Comparison of ENCODE assay signal across 8 mouse cellular contexts in genomic region chr8:120489771-120490281, GRCm38 (mm10).
DNase-seq lines count a peak whose midpoint lies in the region; ATAC-seq lines count a peak whose summit lies in the region.

No protein-coding gene starts in this region.

- peak overlapping the region; percentile 97 for H3K4me2 ChIP-seq in intestine, embryonic 16.5 days (ENCODE audit: low read depth, low read length)

- no peak for ATAC-seq in megakaryocyte, adult 5-6 weeks (ENCODE audit: poor library complexity, severe bottlenecking)
- peak; percentile 9 for ATAC-seq in intestine, embryonic 16.5 days
- no peak for ATAC-seq in erythroid progenitor cell, adult 5-6 weeks (replicated peaks; ENCODE audit: low FRiP score, poor library complexity, severe bottlenecking)

- WGBS in embryonic facial prominence, embryonic 10.5 days, result 3% methylated on average over 15 of the region's 15 CpGs
- 26% methylated on average over 15 of the region's 15 CpGs for WGBS in intestine, embryonic 16.5 days
- 1% methylated on average over 13 of the region's 15 CpGs for WGBS in macrophage (ENCODE audit: missing documents)

- H3K27ac ChIP-seq in embryonic facial prominence, embryonic 10.5 days (replicated peaks), result peak overlapping the region; percentile 94
- H3K27ac ChIP-seq in intestine, embryonic 16.5 days (ENCODE audit: low read length), result peak overlapping the region; percentile 86
- peak overlapping the region; percentile 31 for H3K27ac ChIP-seq in macrophage

- peak overlapping the region; percentile 87 for H3K9ac ChIP-seq in intestine, embryonic 16.5 days (ENCODE audit: low read depth, low read length)

- H3K4me3 ChIP-seq in megakaryocyte, embryonic 14.5 days (replicated peaks), result peak overlapping the region; percentile 100
- H3K4me3 ChIP-seq in embryonic facial prominence, embryonic 10.5 days, result peak overlapping the region; percentile 87
- H3K4me3 ChIP-seq in intestine, embryonic 16.5 days (ENCODE audit: low read length), result peak overlapping the region; percentile 75
- H3K4me3 ChIP-seq in macrophage (ENCODE audit: inconsistent target), result peak overlapping the region; percentile 49

- no peaks in the 10 kb centered on the region for H3K27me3 ChIP-seq in megakaryocyte, embryonic 14.5 days (replicated peaks)
- peaks cover 50% of the 10 kb centered on the region for H3K27me3 ChIP-seq in embryonic facial prominence, embryonic 10.5 days (replicated peaks; ENCODE audit: low read depth, poor library complexity, severe bottlenecking)
- 0 out of 2 replicates have a peak, but pooled peaks cover 3% of the 10 kb centered on the region for H3K27me3 ChIP-seq in intestine, embryonic 16.5 days (replicated peaks; ENCODE audit: control insufficient read depth, insufficient read depth, low read length)

- peaks cover 62% of the 10 kb centered on the region for H3K4me1 ChIP-seq in megakaryocyte, embryonic 14.5 days
- H3K4me1 ChIP-seq in embryonic facial prominence, embryonic 10.5 days, result peaks cover 100% of the 10 kb centered on the region
- peaks cover 74% of the 10 kb centered on the region for H3K4me1 ChIP-seq in intestine, embryonic 16.5 days (ENCODE audit: control insufficient read depth, insufficient read depth, low read length)

- peaks cover 54% of the 10 kb centered on the region for H3K79me2 ChIP-seq in macrophage (ENCODE audit: inconsistent target)

- peaks cover 51% of the 10 kb centered on the region for H3K36me3 ChIP-seq in megakaryocyte, embryonic 14.5 days (replicated peaks; ENCODE audit: low read length)
- no peaks in the 10 kb centered on the region for H3K36me3 ChIP-seq in embryonic facial prominence, embryonic 10.5 days (replicated peaks)
- no peaks in the 10 kb centered on the region for H3K36me3 ChIP-seq in intestine, embryonic 16.5 days (ENCODE audit: control insufficient read depth, insufficient read depth, low read length)
- no peaks in the 10 kb centered on the region for H3K36me3 ChIP-seq in macrophage (ENCODE audit: inconsistent target)

- DNase-seq in embryonic facial prominence, embryonic 10.5 days (ENCODE audit: low spot score), result no peak
- DNase-seq in gastrocnemius, adult 8-10 months (ENCODE audit: low spot score in 2 of 2), result no peak
- no peak for DNase-seq in right cerebral cortex, postnatal 36 days (ENCODE audit: low spot score in 2 of 2)

- no peaks in the 10 kb centered on the region for H3K9me3 ChIP-seq in megakaryocyte, embryonic 14.5 days
- H3K9me3 ChIP-seq in embryonic facial prominence, embryonic 10.5 days, result no peaks in the 10 kb centered on the region
- no peaks in the 10 kb centered on the region for H3K9me3 ChIP-seq in intestine, embryonic 16.5 days (ENCODE audit: control insufficient read depth, low read length)

Comparison
In these comparisons a context has a peak if more than half of its experiments do, and no peak if none do; other contexts are left out.
1. H3K4me3 ChIP-seq: peak in every context shown above with its lines; median percentile 100 in megakaryocyte, embryonic 14.5 days; 87 in embryonic facial prominence, embryonic 10.5 days; 75 in intestine, embryonic 16.5 days; 49 in macrophage.
2. H3K27ac ChIP-seq: peak in every context shown above with its lines; median percentile 94 in embryonic facial prominence, embryonic 10.5 days; 86 in intestine, embryonic 16.5 days; 31 in macrophage.